Mouse (Mus musculus) intestine, embryonic 16.5 days (tissue): ENCODE data around the gene Plk5. TPM values are rescaled to one million over a fixed set of nuclear protein-coding genes. Genes with fewer than 3 reads are reported as not detected.
A peak's percentile ranks its signal among the peaks of the same experiment; 100 is the strongest.

ENCODE experiments used
- ATAC-seq: fragments of 200-750 bp; cut with Nextera tagmentation; 2 replicates; pipeline ENCODE4 v1.8.0; 2017; ENCODE audit warnings: moderate TSS enrichment, moderate library complexity
- H3K27ac ChIP-seq: fragments of 300-500 bp; sonication (generic); 2 replicates; pipeline ENCODE4 v1.5.1; 2014; ENCODE audit warnings: mild to moderate bottlenecking, low read length
- H3K27me3 ChIP-seq: fragments of 300-500 bp; sonication (generic); replicated peaks from 2 replicates; pipeline ENCODE4 v1.6.1; 2014; ENCODE audit warnings: low read length, control low read depth, mixed read lengths; ENCODE audit not compliant: control insufficient read depth, insufficient read depth
- H3K36me3 ChIP-seq: fragments of 300-500 bp; sonication (generic); 2 replicates; pipeline ENCODE4 v1.6.1; 2014; ENCODE audit warnings: low read length, control low read depth; ENCODE audit not compliant: control insufficient read depth, insufficient read depth
- H3K4me1 ChIP-seq: fragments of 300-500 bp; sonication (generic); 2 replicates; pipeline ENCODE4 v1.6.1; 2014; ENCODE audit warnings: low read length, control low read depth, mixed read lengths; ENCODE audit not compliant: control insufficient read depth, insufficient read depth
- H3K4me2 ChIP-seq: fragments of 300-500 bp; sonication (generic); 2 replicates; pipeline ENCODE4 v1.6.1; 2014; ENCODE audit warnings: low read depth, low read length, control low read depth
- H3K4me3 ChIP-seq: fragments of 300-500 bp; sonication (generic); 2 replicates; pipeline ENCODE4 v1.5.1; 2014; ENCODE audit warnings: mild to moderate bottlenecking, low read length
- H3K9ac ChIP-seq: fragments of 300-500 bp; sonication (generic); 2 replicates; pipeline ENCODE4 v1.6.1; 2014; ENCODE audit warnings: low read depth, low read length
- H3K9me3 ChIP-seq: fragments of 300-500 bp; sonication (generic); 2 replicates; pipeline ENCODE4 v1.6.1; 2016; ENCODE audit warnings: low read length, control low read depth; ENCODE audit not compliant: control insufficient read depth
- WGBS: fragments of 180-500 bp; shearing (Covaris S2); extraction: QIAGEN DNeasy Blood & Tissue Kit; methylation state at CpG from one replicate; pipeline ENCODE4 v1.1.7; 2014; 5-methylcytosine and 5-hydroxymethylcytosine counted together
- polyA plus RNA-seq: library from polyadenylated mRNA; unstranded; fragments of >200 nt; fragmentation: Nextera tagmentation; extraction: Ambion mirVana; gene quantifications from 2 replicates; pipeline ENCODE4 v1.2.1, GENCODE M21; 2015

Gene Plk5
- polyA plus RNA-seq, 1 experiment from 2014 or later, result 0.39 TPM

DNA sequence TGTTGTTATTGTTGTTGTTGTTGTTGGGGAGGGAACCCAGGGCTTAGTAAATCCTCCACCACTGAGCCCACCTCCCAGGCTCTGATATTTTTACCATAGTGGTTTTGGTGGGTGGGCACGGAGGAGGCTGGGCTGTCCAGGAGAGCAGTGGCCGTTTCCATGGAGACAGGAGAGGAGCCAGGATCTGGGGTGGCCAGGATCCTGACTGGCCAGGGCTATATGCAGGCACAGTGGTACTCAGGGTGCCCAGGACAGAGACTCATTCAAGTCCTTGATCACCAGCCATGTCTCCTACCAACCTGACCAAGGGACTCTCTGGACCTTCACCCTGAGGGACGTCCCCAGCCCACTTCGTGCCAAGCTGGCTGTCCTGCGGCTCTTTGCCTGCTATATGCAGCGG lies 7.5 kb downstream of the Plk5 start:
- H3K9ac ChIP-seq, result no peak overlapping the region
- peaks cover 7% of the 10 kb centered on the region; the same call in 1 of the 2 replicates for H3K27me3 ChIP-seq
- H3K27ac ChIP-seq, result no peak overlapping the region
- H3K4me1 ChIP-seq, result no peaks in the 10 kb centered on the region
- no peaks in the 10 kb centered on the region for H3K36me3 ChIP-seq
- ATAC-seq, result no peak
- WGBS, result 47% methylated on average over 6 of the region's 6 CpGs
- no peak overlapping the region for H3K4me2 ChIP-seq
- H3K4me3 ChIP-seq, result no peak overlapping the region
- no peaks in the 10 kb centered on the region for H3K9me3 ChIP-seq

DNA sequence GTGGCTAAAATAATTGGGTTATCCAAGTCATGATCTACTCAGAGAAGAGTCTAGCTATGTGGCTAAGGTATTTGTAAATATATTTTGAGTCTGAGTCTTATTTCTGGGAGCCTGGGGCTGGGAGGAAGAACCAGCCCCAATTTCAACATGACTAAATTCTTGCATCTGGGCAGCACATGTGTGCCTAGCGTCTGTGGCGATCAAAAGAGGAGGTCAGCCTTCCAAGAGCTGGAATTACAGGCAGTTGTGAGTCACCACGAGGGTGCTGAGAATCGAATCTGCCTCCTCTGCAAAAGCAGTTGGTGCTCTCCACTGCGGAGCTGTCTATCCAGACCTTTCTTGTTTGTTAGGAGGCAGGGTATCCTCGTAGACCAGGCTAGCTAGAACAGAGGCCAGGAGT lies 9.5 kb downstream of the Plk5 start:
- no peaks in the 10 kb centered on the region for H3K36me3 ChIP-seq
- no peak for ATAC-seq
- no peaks in the 10 kb centered on the region for H3K4me1 ChIP-seq

GRCm38 (mm10) chr10:80367954-80368353 lies 11.7 kb downstream of the Plk5 start:
- H3K27me3 ChIP-seq, result 0 out of 2 replicates have a peak, but pooled peaks cover 4% of the 10 kb centered on the region
- H3K4me3 ChIP-seq, result no peak overlapping the region
- H3K36me3 ChIP-seq, result no peaks in the 10 kb centered on the region
- H3K27ac ChIP-seq, result no peak overlapping the region
- no peak overlapping the region for H3K4me2 ChIP-seq
- H3K4me1 ChIP-seq, result peaks cover 4% of the 10 kb centered on the region; the same call in 1 of the 2 replicates
- H3K9ac ChIP-seq, result no peak overlapping the region
- 0 out of 2 replicates have a peak, but pooled peaks have one; percentile 29 for ATAC-seq
- WGBS, result 51% methylated on average over 5 of the region's 5 CpGs
- H3K9me3 ChIP-seq, result no peaks in the 10 kb centered on the region

More for the DNA sequence above, 9.5 kb downstream of the Plk5 start:
- H3K27ac ChIP-seq, result no peak overlapping the region
- no peak overlapping the region for H3K9ac ChIP-seq
- H3K27me3 ChIP-seq, result 0 out of 2 replicates have a peak, but pooled peaks cover 4% of the 10 kb centered on the region
- WGBS, result 65% methylated on average over 6 of the region's 6 CpGs
- no peak overlapping the region for H3K4me2 ChIP-seq
- H3K9me3 ChIP-seq, result no peaks in the 10 kb centered on the region
- no peak overlapping the region for H3K4me3 ChIP-seq

DNA sequence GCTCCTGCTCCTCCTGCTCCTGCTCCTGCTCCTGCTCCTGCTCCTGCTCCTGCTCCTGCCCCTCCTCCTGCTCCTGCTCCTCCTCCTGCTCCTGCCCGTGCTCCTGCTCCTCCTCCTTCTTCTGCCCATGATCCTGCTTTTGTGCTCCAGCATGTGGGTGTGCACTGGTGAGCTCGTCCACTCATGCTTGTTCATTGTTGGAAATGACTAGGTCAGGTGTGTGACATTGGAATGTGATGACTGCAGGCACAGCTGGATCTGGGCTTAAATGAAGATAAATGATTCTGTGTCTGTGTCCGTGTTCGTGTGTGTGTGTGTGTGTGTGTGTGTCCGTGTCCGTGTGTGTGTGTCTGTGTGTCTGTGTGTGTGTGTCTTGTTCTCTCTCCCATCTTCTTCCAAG lies 12.1 kb downstream of the Plk5 start:
- Histone ChIP-seq H3K36me3 (no peaks in the 10 kb centered on the region), H3K4me3 (no peak overlapping the region), H3K27ac (no peak overlapping the region), H3K9ac (no peak overlapping the region), H3K27me3 (0 out of 2 replicates have a peak, but pooled peaks cover 4% of the 10 kb centered on the region), H3K4me1 (peaks cover 4% of the 10 kb centered on the region; the same call in 1 of the 2 replicates), H3K9me3 (no peaks in the 10 kb centered on the region), H3K4me2 (no peak overlapping the region)
- no peak for ATAC-seq
- WGBS, result 89% methylated on average over 6 of the region's 6 CpGs

DNA sequence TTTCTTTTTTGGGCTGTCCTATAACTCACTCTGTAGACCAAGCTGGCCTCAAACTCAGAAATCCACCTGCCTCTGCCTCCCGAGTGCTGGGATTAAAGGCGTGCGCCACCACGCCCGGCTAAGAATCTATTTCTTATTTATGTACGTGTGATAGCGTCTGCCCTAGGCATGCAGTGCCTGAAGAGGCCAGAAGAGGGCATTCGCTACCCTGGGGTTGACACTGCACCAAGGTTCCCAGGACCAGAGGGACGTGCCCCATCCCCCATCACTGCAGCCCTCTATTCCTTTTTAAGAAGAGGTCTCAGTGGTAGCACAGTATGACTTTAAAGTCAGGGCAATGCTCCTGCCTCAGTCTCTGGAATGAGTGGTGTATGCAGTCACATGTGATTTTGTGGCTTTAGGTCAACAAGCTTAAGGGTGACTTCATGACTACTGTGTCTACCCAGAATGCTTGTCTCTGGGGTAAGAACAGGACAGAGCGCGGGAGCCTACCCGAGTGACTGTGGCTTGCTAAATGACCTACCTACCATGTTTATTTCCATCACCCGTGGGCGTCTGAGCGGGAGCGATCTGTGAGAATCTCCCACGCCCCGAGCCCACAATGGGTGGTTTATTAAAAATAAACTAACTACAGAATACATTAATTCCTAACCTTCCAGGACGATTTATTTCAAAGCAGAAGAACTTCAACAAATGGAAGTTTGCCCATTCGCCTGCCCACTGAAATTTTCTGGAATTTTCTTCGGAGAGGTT lies 13.9 kb downstream of the Plk5 start:
- Histone ChIP-seq H3K27me3 (no peaks in the 10 kb centered on the region), H3K9ac (no peak overlapping the region), H3K4me1 (peaks cover 4% of the 10 kb centered on the region; the same call in 1 of the 2 replicates), H3K4me3 (no peak overlapping the region), H3K27ac (no peak overlapping the region), H3K4me2 (no peak overlapping the region), H3K9me3 (no peaks in the 10 kb centered on the region), H3K36me3 (no peaks in the 10 kb centered on the region)
- 77% methylated on average over 21 of the region's 21 CpGs for WGBS
- ATAC-seq, result no peak

DNA sequence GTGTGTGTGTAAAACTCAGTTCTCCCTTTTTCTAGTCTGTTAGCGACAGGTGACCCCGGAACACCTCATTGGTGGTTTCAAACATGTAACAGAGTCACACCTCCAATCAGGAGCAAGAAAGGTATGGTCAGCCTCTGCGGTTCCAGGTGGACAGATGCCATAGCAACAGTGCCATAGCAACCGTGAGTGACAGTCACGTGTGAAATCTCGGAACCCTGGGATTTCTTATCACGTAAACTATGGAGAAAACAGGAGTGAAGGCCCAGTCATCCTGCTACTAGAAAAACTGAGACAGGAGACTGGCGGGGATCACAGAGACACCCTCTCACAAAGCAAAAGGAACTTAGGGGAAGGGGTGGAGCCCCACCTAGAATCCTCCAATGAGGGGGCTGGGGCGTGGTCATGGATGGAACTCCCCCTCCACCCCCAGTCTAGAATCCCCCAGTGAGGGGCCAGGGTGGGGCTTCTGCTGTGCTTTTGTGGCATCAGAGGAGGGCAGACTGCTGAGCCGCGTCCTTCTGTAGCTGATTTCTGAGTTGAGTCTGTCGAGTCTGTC lies 15.2 kb downstream of the Plk5 start:
- H3K27ac ChIP-seq, result no peak overlapping the region
- H3K4me2 ChIP-seq, result peak overlapping the region; percentile 36; the same call in 1 of the 2 replicates
- WGBS, result 7% methylated on average over 12 of the region's 12 CpGs
- peak overlapping the region; percentile 21 for H3K4me3 ChIP-seq
- H3K27me3 ChIP-seq, result no peaks in the 10 kb centered on the region
- H3K4me1 ChIP-seq, result peaks cover 4% of the 10 kb centered on the region; the same call in 1 of the 2 replicates
- no peaks in the 10 kb centered on the region for H3K9me3 ChIP-seq
- ATAC-seq, result peak; percentile 55
- H3K36me3 ChIP-seq, result no peaks in the 10 kb centered on the region
- H3K9ac ChIP-seq, result peak overlapping the region; percentile 36; the same call in 1 of the 2 replicates

GRCm38 (mm10) chr10:80371983-80372382 lies 15.7 kb downstream of the Plk5 start:
- Histone ChIP-seq H3K27ac (no peak overlapping the region), H3K36me3 (no peaks in the 10 kb centered on the region), H3K9me3 (no peaks in the 10 kb centered on the region), H3K4me2 (peak overlapping the region; percentile 36; the same call in 1 of the 2 replicates), H3K4me3 (peak overlapping the region; percentile 21), H3K27me3 (no peaks in the 10 kb centered on the region), H3K4me1 (peaks cover 4% of the 10 kb centered on the region; the same call in 1 of the 2 replicates), H3K9ac (peak overlapping the region; percentile 36; the same call in 1 of the 2 replicates)
- no peak for ATAC-seq
- whole genome bisulfite sequencing, result 52% methylated on average over 9 of the region's 9 CpGs

DNA sequence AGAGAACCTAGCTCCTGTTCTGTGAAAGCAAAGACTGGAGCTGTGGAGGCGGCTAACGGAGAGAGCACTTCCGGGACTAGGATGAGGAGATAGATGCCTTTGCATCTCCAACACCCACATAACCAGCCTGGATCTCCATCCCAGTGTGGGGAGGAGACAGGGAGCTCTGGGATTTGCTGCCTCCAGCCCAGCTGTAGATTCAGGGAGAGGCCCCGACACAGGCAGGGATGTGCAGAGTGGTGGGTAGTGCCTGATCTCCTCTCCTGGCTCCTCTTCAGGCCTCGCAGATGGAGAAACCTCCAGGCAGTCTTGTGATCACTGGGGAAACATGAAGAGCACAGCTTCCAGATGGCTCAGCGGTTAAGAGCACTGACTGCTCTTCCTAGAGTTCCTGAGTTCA lies 16.4 kb downstream of the Plk5 start:
- 89% methylated on average over 6 of the region's 6 CpGs for WGBS
- Histone ChIP-seq H3K27me3 (no peaks in the 10 kb centered on the region), H3K4me3 (no peak overlapping the region), H3K36me3 (no peaks in the 10 kb centered on the region), H3K9ac (no peak overlapping the region), H3K9me3 (no peaks in the 10 kb centered on the region), H3K4me1 (peaks cover 4% of the 10 kb centered on the region; the same call in 1 of the 2 replicates), H3K27ac (no peak overlapping the region), H3K4me2 (no peak overlapping the region)
- no peak for ATAC-seq

GRCm38 (mm10) chr10:80374063-80374462 lies 17.8 kb downstream of the Plk5 start:
- peaks cover 4% of the 10 kb centered on the region; the same call in 1 of the 2 replicates for H3K4me1 ChIP-seq
- no peak for ATAC-seq

More at GRCm38 (mm10) chr10:80374063-80374462, 17.8 kb downstream of the Plk5 start:
- H3K4me3 ChIP-seq, result no peak overlapping the region
- H3K9ac ChIP-seq, result no peak overlapping the region
- no peak overlapping the region for H3K4me2 ChIP-seq
- no peaks in the 10 kb centered on the region for H3K27me3 ChIP-seq
- 18% methylated on average over 6 of the region's 6 CpGs for WGBS
- no peaks in the 10 kb centered on the region for H3K9me3 ChIP-seq
- H3K36me3 ChIP-seq, result no peaks in the 10 kb centered on the region
- no peak overlapping the region for H3K27ac ChIP-seq
